Mouse (Mus musculus) stomach, embryonic 16.5 days (tissue): Measurements from ENCODE around the gene Prkca. TPM values are rescaled to one million over a fixed set of nuclear protein-coding genes. Genes with fewer than 3 reads are reported as not detected.
A peak's percentile ranks its signal among the peaks of the same experiment; 100 is the strongest.

ENCODE experiments used
- ATAC-seq: fragments of 200-750 bp; cut with Nextera tagmentation; 2 replicates; pipeline ENCODE4 v1.8.0; 2017; ENCODE audit warnings: moderate number of reproducible peaks, moderate TSS enrichment; ENCODE audit not compliant: insufficient read depth, low FRiP score
- H3K27ac ChIP-seq: fragments of 300-500 bp; sonication (generic); 2 replicates; pipeline ENCODE4 v1.5.1; 2014; ENCODE audit warnings: low read length
- H3K27me3 ChIP-seq: fragments of 300-500 bp; sonication (generic); 2 replicates; pipeline ENCODE4 v1.6.1; 2014; ENCODE audit warnings: low read length, control low read depth, mixed read lengths; ENCODE audit not compliant: control insufficient read depth, insufficient read depth
- H3K36me3 ChIP-seq: fragments of 300-500 bp; sonication (generic); 2 replicates; pipeline ENCODE4 v1.6.1; 2014; ENCODE audit warnings: low read length; ENCODE audit not compliant: control insufficient read depth, insufficient read depth
- H3K4me1 ChIP-seq: fragments of 300-500 bp; sonication (generic); 2 replicates; pipeline ENCODE4 v1.6.1; 2014; ENCODE audit warnings: low read length, control low read depth, mixed read lengths; ENCODE audit not compliant: control insufficient read depth, insufficient read depth
- H3K4me2 ChIP-seq: fragments of 300-500 bp; sonication (generic); 2 replicates; pipeline ENCODE4 v1.6.1; 2014; ENCODE audit warnings: low read depth, low read length, mixed read lengths
- H3K4me3 ChIP-seq: fragments of 300-500 bp; sonication (generic); replicated peaks from 2 replicates; pipeline ENCODE4 v1.5.1; 2014; ENCODE audit warnings: mild to moderate bottlenecking, low read length
- H3K9ac ChIP-seq: fragments of 300-500 bp; sonication (generic); 2 replicates; pipeline ENCODE4 v1.6.1; 2014; ENCODE audit warnings: low read length
- H3K9me3 ChIP-seq: fragments of 300-500 bp; sonication (generic); replicated peaks from 2 replicates; pipeline ENCODE4 v1.6.1; 2016; ENCODE audit warnings: low read length, control low read depth; ENCODE audit not compliant: control insufficient read depth
- WGBS: fragments of 180-500 bp; shearing (Covaris S2); extraction: QIAGEN DNeasy Blood & Tissue Kit; methylation state at CpG from one replicate; pipeline ENCODE4 v1.1.7; 2014; 5-methylcytosine and 5-hydroxymethylcytosine counted together
- polyA plus RNA-seq: library from polyadenylated mRNA; unstranded; fragments of >200 nt; fragmentation: Nextera tagmentation; extraction: Ambion mirVana; gene quantifications from 2 replicates; pipeline ENCODE4 v1.2.1, GENCODE M21; 2015

Gene Prkca
- polyA plus RNA-seq, 1 experiment from 2014 or later: 6.5 TPM

GRCm38 (mm10) chr11:108276148-108276547 is 67.6 kb downstream of the Prkca start:
- H3K9ac ChIP-seq: no peak overlapping the region
- peaks cover 15% of the 10 kb centered on the region; the same call in 1 of the 2 replicates for H3K4me1 ChIP-seq
- no peak overlapping the region for H3K27ac ChIP-seq
- no peaks in the 10 kb centered on the region for H3K36me3 ChIP-seq
- no peak overlapping the region for H3K4me2 ChIP-seq
- H3K27me3 ChIP-seq: no peaks in the 10 kb centered on the region
- no peaks in the 10 kb centered on the region for H3K9me3 ChIP-seq
- 64% methylated on average over 2 of the region's 2 CpGs for WGBS
- no peak for ATAC-seq
- no peak overlapping the region for H3K4me3 ChIP-seq

DNA sequence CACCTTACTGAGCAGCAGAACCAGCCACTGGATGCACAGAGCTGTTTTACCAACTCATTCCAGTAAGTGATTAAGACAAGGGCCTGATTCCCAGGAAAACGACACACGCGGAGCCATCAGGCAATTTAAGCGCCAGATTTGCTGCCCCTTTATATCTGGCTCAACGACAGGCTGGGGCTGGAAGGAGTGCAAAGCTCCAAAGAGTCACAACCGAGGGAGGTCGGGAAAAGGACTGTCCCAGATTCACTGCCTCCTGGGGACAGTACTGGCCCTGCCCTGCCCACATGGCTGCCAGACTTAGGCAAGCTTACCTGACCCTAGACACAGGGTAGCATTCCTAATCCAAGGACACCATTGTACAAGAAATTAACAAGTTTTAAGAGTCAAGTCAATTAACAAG is 69.7 kb downstream of the Prkca start:
- Histone ChIP-seq H3K4me1 (peaks cover 20% of the 10 kb centered on the region; the same call in 1 of the 2 replicates), H3K27me3 (no peaks in the 10 kb centered on the region), H3K36me3 (no peaks in the 10 kb centered on the region), H3K4me3 (no peak overlapping the region), H3K27ac (no peak overlapping the region), H3K4me2 (no peak overlapping the region), H3K9ac (no peak overlapping the region), H3K9me3 (no peaks in the 10 kb centered on the region)
- ATAC-seq: no peak
- WGBS: 75% methylated on average over 7 of the region's 7 CpGs

DNA sequence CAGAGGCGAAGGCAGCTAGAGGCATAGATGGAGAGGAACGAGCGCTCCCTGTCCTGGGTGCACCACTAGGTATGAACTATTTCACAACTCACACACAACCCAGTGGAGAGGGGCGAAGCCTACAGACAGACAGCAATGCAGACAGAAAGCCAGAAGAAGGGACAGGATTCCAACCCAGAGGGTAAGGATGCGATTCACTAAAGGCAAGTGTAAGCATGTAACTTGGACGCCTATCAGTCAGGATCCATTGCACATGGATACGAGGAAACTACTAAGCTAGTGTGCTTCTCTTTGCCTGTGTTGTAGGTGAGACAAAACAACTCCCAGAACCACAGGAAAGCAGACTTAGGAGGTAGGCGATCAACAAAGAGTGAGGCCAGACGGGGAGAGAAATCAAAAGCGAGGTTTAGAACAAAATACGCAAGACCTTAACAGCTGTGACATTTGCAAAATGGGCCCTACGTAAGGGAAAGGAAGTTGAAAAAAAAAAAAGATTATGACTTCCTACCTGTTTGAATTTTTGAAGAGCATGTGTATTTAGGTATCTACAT is 70.2 kb downstream of the Prkca start:
- H3K9ac ChIP-seq: no peak overlapping the region
- H3K9me3 ChIP-seq: no peaks in the 10 kb centered on the region
- H3K36me3 ChIP-seq: no peaks in the 10 kb centered on the region
- WGBS: 85% methylated on average over 12 of the region's 12 CpGs
- no peak overlapping the region for H3K4me2 ChIP-seq
- H3K4me1 ChIP-seq: peaks cover 22% of the 10 kb centered on the region; the same call in 1 of the 2 replicates
- no peaks in the 10 kb centered on the region for H3K27me3 ChIP-seq
- ATAC-seq: no peak
- H3K27ac ChIP-seq: no peak overlapping the region
- no peak overlapping the region for H3K4me3 ChIP-seq

DNA sequence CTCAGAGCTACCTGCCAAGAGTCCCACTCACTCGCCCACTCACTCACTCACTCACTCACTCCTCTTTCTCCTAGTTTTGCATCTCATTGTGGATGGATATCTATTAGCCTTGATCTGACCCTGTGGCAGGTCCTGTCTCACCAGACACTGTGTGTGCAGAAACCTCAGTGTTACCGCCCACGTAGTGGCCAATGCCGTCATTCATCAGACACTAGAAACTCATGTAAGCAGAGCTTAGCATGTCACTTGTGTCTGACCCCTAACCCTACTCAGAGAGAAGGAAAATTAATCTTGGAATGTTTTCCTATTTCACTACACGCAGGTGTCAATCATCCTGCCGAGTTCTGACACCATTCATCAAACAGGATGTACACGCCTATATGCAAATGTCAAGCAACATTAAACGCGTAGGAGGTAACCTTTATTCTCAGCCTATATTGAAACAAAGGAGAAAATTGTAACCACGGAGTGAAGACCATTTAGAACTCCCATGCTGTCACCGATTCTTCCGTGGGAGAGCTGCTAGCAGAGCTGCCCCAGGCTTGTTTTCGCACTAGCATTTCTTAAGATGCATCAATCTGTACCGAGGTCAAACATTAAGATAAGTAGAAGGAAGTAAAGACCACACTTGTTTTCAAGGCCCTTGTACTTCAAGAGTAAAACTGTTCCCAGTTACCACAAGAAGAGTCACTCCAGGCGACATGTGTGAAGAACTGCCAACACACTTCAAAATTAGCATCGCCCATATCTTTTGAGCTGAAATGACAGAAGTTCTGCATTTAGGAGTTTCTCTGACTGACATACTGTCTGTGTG is 70.9 kb downstream of the Prkca start:
- Histone ChIP-seq H3K4me3 (no peak overlapping the region), H3K27ac (no peak overlapping the region), H3K4me1 (peaks cover 22% of the 10 kb centered on the region; the same call in 1 of the 2 replicates), H3K4me2 (no peak overlapping the region), H3K9ac (no peak overlapping the region), H3K9me3 (no peaks in the 10 kb centered on the region), H3K27me3 (no peaks in the 10 kb centered on the region), H3K36me3 (no peaks in the 10 kb centered on the region)
- WGBS: 70% methylated on average over 16 of the region's 16 CpGs
- no peak for ATAC-seq

- H3K27me3 ChIP-seq: no peaks in the 10 kb centered on the region
- H3K9me3 ChIP-seq: no peaks in the 10 kb centered on the region
- no peaks in the 10 kb centered on the region for H3K36me3 ChIP-seq
- H3K4me2 ChIP-seq: no peak overlapping the region
- H3K4me3 ChIP-seq: no peak overlapping the region
- no peak overlapping the region for H3K27ac ChIP-seq
- 49% methylated on average over 8 of the region's 8 CpGs for WGBS
- ATAC-seq: peak; percentile 21; the same call in 1 of the 2 replicates
- peaks cover 19% of the 10 kb centered on the region for H3K4me1 ChIP-seq
- H3K9ac ChIP-seq: no peak overlapping the region; the same call in 1 of the 2 replicates
Observed at GRCm38 (mm10) chr11:108271305-108271704, 72.4 kb downstream of the Prkca start.

DNA sequence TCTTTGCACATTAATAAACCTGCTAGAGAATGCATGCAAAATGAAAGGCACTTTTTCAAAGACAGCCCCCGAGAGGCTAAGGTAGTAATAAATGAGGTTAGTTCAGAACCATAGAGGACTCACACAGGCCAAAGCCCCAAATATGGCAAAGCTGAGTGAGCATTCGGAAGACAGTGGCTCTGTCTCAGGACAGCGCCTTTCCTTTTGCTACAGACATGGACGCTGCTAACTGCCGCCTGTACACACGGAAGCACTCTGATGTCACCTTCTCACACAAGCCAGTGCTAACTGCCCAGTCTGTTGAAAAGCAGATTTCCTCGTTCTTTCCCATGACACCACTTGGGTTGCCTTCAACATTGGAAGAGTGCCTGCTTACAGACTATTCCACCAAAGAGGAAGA is 74.2 kb downstream of the Prkca start:
- Histone ChIP-seq H3K9me3 (no peaks in the 10 kb centered on the region), H3K27ac (peak overlapping the region; percentile 44), H3K4me1 (peaks cover 19% of the 10 kb centered on the region), H3K4me2 (no peak overlapping the region), H3K4me3 (no peak overlapping the region), H3K9ac (no peak overlapping the region), H3K27me3 (no peaks in the 10 kb centered on the region), H3K36me3 (no peaks in the 10 kb centered on the region)
- peak; percentile 57 for ATAC-seq
- 55% methylated on average over 7 of the region's 7 CpGs for WGBS

- WGBS: 71% methylated on average over 12 of the region's 12 CpGs
- no peaks in the 10 kb centered on the region for H3K36me3 ChIP-seq
- peaks cover 19% of the 10 kb centered on the region for H3K4me1 ChIP-seq
- H3K9me3 ChIP-seq: no peaks in the 10 kb centered on the region
- no peak overlapping the region for H3K4me2 ChIP-seq
- H3K27ac ChIP-seq: peak overlapping the region; percentile 44
- no peak overlapping the region for H3K4me3 ChIP-seq
- ATAC-seq: no peak
- H3K27me3 ChIP-seq: no peaks in the 10 kb centered on the region
- no peak overlapping the region for H3K9ac ChIP-seq
Observed at GRCm38 (mm10) chr11:108268421-108269322, 75.1 kb downstream of the Prkca start.

GRCm38 (mm10) chr11:108267825-108268224 is 75.9 kb downstream of the Prkca start:
- Histone ChIP-seq H3K36me3 (no peaks in the 10 kb centered on the region), H3K27me3 (no peaks in the 10 kb centered on the region), H3K9ac (no peak overlapping the region), H3K9me3 (no peaks in the 10 kb centered on the region), H3K27ac (no peak overlapping the region), H3K4me3 (no peak overlapping the region), H3K4me2 (no peak overlapping the region), H3K4me1 (peaks cover 19% of the 10 kb centered on the region)
- WGBS: 80% methylated on average over 7 of the region's 7 CpGs
- ATAC-seq: no peak

- H3K9ac ChIP-seq: no peak overlapping the region
- no peak overlapping the region for H3K4me3 ChIP-seq
- H3K9me3 ChIP-seq: no peaks in the 10 kb centered on the region
- H3K4me1 ChIP-seq: peaks cover 19% of the 10 kb centered on the region
- no peak overlapping the region for H3K4me2 ChIP-seq
- 70% methylated on average over 3 of the region's 3 CpGs for WGBS
- ATAC-seq: no peak
- H3K36me3 ChIP-seq: no peaks in the 10 kb centered on the region
- no peak overlapping the region; the same call in 1 of the 2 replicates for H3K27ac ChIP-seq
- H3K27me3 ChIP-seq: no peaks in the 10 kb centered on the region
Observed at GRCm38 (mm10) chr11:108267066-108267465, 76.7 kb downstream of the Prkca start.
